Mouse (Mus musculus) intestine, postnatal 0 days (tissue): ENCODE measurements around the gene 4930502E18Rik. TPM values are rescaled to one million over a fixed set of nuclear protein-coding genes. Genes with fewer than 3 reads are reported as not detected.

Experiments
- ATAC-seq: fragments of 200-750 bp; cut with Nextera tagmentation; 2 replicates; pipeline ENCODE4 v1.8.0; 2017; ENCODE audit warnings: mild to moderate bottlenecking, moderate TSS enrichment, moderate library complexity
- H3K27ac ChIP-seq: fragments of 300-500 bp; sonication (generic); 2 replicates; pipeline ENCODE4 v1.5.1; 2014; ENCODE audit warnings: mild to moderate bottlenecking, low read depth, low read length, moderate library complexity
- H3K27me3 ChIP-seq: fragments of 300-500 bp; sonication (generic); replicated peaks from 2 replicates; pipeline ENCODE4 v1.6.1; 2014; ENCODE audit warnings: low read length, mixed read lengths; ENCODE audit not compliant: control insufficient read depth, insufficient read depth
- H3K36me3 ChIP-seq: fragments of 300-500 bp; sonication (generic); 2 replicates; pipeline ENCODE4 v1.6.1; 2014; ENCODE audit warnings: mild to moderate bottlenecking, moderate library complexity; ENCODE audit not compliant: control insufficient read depth, insufficient read depth
- H3K4me1 ChIP-seq: fragments of 300-500 bp; sonication (generic); replicated peaks from 2 replicates; pipeline ENCODE4 v1.6.1; 2014; ENCODE audit warnings: antibody characterized with exemption, low read length, mixed read lengths; ENCODE audit not compliant: control insufficient read depth, insufficient read depth
- H3K4me2 ChIP-seq: fragments of 300-500 bp; sonication (generic); replicated peaks from 2 replicates; pipeline ENCODE4 v1.6.1; 2014; ENCODE audit warnings: low read depth, mild to moderate bottlenecking, moderate library complexity
- H3K4me3 ChIP-seq: fragments of 300-500 bp; sonication (generic); 2 replicates; pipeline ENCODE4 v1.5.1; 2014; ENCODE audit warnings: low read depth, low read length
- H3K9ac ChIP-seq: fragments of 300-500 bp; sonication (generic); 2 replicates; pipeline ENCODE4 v1.6.1; 2014; ENCODE audit warnings: mild to moderate bottlenecking, low read depth, low read length
- H3K9me3 ChIP-seq: fragments of 300-500 bp; sonication (generic); 2 replicates; pipeline ENCODE4 v1.6.1; 2016; ENCODE audit warnings: mixed run types; ENCODE audit not compliant: control insufficient read depth
- CTCF ChIP-seq: sonication (generic); IDR thresholded peaks from 2 replicates; pipeline ENCODE4 v1.5.1; 2016; ENCODE audit warnings: low read depth, mild to moderate bottlenecking, control low read depth, antibody characterized with exemption, moderate library complexity
- WGBS: fragments of 180-500 bp; shearing (Covaris S2); extraction: QIAGEN DNeasy Blood & Tissue Kit; methylation state at CpG from one replicate; pipeline ENCODE4 v1.1.7; 2014; 5-methylcytosine and 5-hydroxymethylcytosine counted together
- polyA plus RNA-seq: library from polyadenylated mRNA; unstranded; fragments of >200 nt; fragmentation: Nextera tagmentation; extraction: Ambion mirVana; gene quantifications from 2 replicates; pipeline ENCODE4 v1.2.1, GENCODE M21; 2015

The 4930502E18Rik gene
- polyA plus RNA-seq, 1 experiment from 2014 or later = 0.26 TPM

DNA sequence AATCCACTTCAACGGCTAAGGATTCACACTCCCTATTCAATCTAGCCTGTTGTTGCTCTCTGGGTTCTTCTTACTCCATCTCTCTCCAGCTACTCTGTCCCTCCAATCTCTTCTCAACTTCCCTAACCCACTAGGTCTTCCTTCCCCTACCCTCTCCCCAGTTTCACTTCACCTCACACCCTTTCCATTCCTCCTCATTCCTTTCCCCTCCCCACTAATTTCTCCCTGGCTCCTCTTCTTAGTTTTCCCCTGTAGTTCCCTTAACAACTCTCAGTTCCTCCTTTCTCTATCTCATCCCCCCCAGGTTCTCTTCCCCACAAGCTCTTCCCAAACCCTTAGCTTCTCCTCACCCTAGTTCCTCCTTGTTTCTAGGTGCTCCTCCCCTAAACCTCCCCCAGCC, 28.2 kb downstream of the 4930502E18Rik start:
- 88% methylated on average over 1 of the region's 1 CpGs for WGBS

DNA sequence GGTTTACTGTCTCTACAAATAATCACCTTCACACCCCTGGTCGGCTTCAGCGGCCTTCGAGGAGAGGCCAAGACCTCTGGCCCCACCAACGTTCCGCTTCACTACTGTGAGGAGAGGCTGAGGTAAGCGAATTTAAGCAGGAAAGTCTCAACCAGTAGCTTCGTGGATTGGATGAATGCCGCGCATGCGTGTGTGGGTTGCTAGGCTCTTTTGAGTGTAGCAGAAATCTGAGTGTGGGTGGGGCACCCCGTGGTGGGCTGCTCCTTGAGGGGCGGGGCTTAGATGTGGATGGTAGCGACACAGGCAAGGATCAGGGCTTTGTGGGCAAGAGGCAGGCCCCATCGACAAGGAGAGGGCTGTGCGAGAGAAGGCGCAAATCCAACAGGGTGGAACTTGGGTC, 33.1 kb downstream of the 4930502E18Rik start, which contains the start of gene 1700013H16Rik:
Gene 1700013H16Rik, minus strand, starts transcription at position 96 of the 400 bp plus-strand sequence.
- no peak within 1 kb of the TSS for H3K27ac ChIP-seq
- H3K9ac ChIP-seq = no peak within 1 kb of the TSS
- H3K36me3 ChIP-seq = no peaks in the 10 kb centered on the region
- H3K27me3 ChIP-seq = no peaks in the 10 kb centered on the region
- WGBS = 90% methylated on average over 16 of the region's 16 CpGs
- TF ChIP-seq CTCF = no peak
- H3K4me2 ChIP-seq = no peak within 1 kb of the TSS
- no peaks in the 10 kb centered on the region for H3K4me1 ChIP-seq
- no peak for ATAC-seq
- no peak within 1 kb of the TSS for H3K4me3 ChIP-seq
- H3K9me3 ChIP-seq = no peaks in the 10 kb centered on the region

More for the DNA sequence above, 28.2 kb downstream of the 4930502E18Rik start:
- Histone ChIP-seq H3K4me2 (no peak overlapping the region), H3K4me3 (no peak overlapping the region), H3K27me3 (no peaks in the 10 kb centered on the region), H3K36me3 (no peaks in the 10 kb centered on the region), H3K4me1 (no peaks in the 10 kb centered on the region), H3K9ac (no peak overlapping the region), H3K9me3 (no peaks in the 10 kb centered on the region), H3K27ac (no peak overlapping the region)
- ATAC-seq = no peak
- TF ChIP-seq CTCF = no peak

DNA sequence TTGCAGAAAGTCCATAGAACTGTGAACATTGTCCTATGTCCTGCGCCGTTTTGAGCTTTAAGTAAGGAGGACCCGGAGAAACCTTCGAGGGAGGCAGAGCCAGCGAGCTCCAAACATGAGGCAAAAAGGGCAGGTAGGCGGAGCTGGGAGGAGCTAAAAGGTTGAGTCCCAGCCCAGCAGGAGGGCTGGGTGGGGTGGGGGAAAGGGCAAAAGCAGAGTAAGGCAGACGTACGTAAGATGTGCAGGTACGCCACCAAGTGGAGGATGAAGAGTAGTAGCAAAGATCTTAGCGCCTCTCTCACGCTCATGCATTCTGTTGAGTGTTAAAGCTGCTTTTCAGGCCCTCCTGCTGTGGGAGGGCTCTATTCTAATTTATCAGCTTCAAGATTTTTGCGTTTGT, 51.6 kb downstream of the 4930502E18Rik start, which contains the start of gene Zfp36l3:
Gene Zfp36l3, minus strand, starts transcription at position 119 of the 400 bp plus-strand sequence.
- Histone ChIP-seq H3K36me3 (no peaks in the 10 kb centered on the region), H3K9ac (no peak within 1 kb of the TSS), H3K4me1 (no peaks in the 10 kb centered on the region), H3K27me3 (no peaks in the 10 kb centered on the region), H3K9me3 (no peaks in the 10 kb centered on the region), H3K4me2 (no peak within 1 kb of the TSS), H3K27ac (no peak within 1 kb of the TSS), H3K4me3 (no peak within 1 kb of the TSS)
- ATAC-seq = no peak
- no peak for TF ChIP-seq CTCF
- WGBS = 85% methylated on average over 12 of the region's 12 CpGs

Other genes starting within 250 kb of the 4930502E18Rik start
- 18.0 and 22.0 TPM in 2 replicates for gene Rtl8c, start 116.8 kb upstream of the 4930502E18Rik start, polyA plus RNA-seq
- gene Gm14597, start 115.8 kb upstream of the 4930502E18Rik start, polyA plus RNA-seq = not detected in 2 replicates
- gene Rtl8a, start 81.1 kb upstream of the 4930502E18Rik start, polyA plus RNA-seq = 45.6 and 46.0 TPM in 2 replicates
- gene Rtl8b, start 54.4 kb upstream of the 4930502E18Rik start, polyA plus RNA-seq = 38.4 and 39.1 TPM in 2 replicates
- 0.56 TPM in 1 of 2 replicates, not detected in the other for gene 1700013H16Rik, start 33.0 kb downstream of the 4930502E18Rik start, polyA plus RNA-seq
- 0.07 and 0.08 TPM in 2 replicates for gene Zfp36l3, start 51.6 kb downstream of the 4930502E18Rik start, polyA plus RNA-seq
- gene Xlr, start 72.9 kb downstream of the 4930502E18Rik start, polyA plus RNA-seq = 2.8 and 3.6 TPM in 2 replicates